Mouse (Mus musculus): ENCODE measurements around the gene Irf3. TPM values are rescaled to one million over a fixed set of nuclear protein-coding genes. Genes with fewer than 3 reads are reported as not detected.

Irf3 gene
- total RNA-seq, 2 experiments from 2014 or later, result 90.4 to 123 TPM

DNA sequence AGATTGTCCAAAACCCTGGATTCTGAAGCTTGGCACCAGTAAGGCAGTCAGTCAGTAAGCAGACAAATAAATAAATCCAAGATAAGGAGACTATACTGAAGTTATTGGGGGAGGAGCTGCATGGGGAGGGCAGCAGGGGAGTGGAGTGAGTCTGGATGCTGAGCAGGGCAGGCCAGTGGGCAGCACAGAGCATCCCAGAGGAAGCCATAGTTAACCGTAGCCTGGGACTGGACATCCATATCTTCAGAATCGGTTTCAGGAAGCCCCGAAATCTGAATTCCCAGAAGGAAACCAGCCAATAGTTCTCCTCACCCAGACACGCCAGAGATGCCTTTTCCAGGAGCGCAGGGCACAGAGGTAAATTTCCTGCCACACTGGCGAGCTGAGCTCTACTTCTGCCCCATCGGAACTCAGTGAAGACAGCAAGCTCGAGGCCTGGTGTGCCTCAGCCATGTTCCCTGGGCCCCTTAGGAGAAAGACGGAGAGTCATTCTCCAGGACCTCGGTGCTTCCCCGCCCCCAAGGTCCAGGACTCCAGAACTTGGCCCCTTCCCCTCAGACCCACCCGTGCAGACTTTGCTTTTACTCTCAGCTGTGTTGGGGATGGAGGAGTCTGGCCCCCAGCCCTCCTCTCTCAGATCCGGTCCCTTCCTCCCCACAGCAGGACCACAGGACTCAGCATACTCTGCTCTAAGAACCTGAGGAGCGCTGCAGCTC lies 23.9 kb upstream of the Irf3 start:
- no peak for DNase-seq

DNA sequence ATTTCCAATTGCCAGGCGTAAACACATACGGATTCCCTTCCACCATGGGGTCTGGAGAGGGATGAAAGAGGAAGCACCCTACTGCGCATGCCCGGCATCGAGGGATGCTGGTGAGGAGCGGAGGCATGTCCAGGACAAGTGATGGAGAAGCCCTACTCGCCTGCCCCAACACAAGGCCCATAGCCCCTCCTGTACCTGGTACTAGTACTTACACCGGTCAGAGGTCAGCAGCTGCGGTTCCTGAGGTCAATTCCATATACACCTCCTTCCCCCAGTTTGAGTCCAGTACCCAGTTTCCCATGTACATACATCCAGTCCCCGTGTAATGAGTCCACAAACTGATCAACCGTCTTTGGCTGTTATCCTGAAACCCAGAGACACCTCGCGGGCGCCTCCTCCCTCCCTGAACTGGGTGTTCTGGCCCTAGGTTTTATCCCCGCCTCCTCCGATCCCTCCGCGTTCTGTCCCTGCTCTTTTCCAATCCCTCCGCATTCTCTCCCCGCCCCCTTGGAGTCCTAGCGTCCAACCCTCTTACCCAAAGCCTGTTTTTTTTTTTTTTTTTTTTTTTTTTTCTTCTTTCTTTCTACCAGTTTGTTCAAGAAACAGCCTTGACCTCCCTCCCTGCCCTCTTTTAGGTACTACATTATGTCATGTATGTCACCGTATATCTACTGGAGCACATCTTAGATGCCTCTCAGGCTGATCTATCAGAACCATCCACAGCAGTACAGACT lies 22.9 kb upstream of the Irf3 start, which contains the start of gene Cpt1c:
TSS of gene Cpt1c (minus strand) at position 469 of the 734 bp plus-strand sequence.
- peak; percentile 81 to 86 for DNase-seq

DNA sequence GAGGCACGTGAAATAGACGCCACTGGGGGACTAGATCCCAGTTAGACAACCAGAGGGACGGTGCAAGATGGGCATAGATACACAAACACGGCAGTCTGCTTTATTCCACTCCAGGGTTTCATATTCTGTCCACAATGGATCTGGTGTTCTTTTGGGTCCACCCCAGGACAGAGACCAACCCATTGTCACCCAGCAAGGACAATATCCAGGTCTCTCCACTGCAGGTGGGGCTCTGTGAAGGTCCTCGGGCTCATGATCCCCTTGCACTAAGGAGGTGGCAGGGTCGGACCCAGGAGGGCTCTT lies 22.4 kb upstream of the Irf3 start:
- no peak for DNase-seq

DNA sequence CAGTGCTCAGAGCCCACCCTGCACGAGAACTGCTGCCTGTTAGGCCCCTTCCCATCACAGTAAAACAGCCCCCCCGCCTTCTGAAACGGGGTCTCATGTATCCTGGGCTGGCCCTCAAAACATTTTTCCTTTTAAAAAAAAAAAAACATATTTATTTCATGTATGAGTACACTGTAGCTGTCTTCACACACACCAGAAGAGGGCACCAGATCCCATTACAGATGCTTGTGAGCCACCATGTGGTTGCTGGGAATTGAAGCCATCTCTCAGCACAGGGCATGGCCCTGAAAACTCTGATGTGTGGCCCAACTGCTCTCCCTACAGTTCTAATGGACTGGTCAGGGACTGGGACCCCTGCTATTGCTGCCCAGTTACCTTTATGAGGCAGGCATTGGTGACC lies 19.1 kb upstream of the Irf3 start:
- no peak for DNase-seq

DNA sequence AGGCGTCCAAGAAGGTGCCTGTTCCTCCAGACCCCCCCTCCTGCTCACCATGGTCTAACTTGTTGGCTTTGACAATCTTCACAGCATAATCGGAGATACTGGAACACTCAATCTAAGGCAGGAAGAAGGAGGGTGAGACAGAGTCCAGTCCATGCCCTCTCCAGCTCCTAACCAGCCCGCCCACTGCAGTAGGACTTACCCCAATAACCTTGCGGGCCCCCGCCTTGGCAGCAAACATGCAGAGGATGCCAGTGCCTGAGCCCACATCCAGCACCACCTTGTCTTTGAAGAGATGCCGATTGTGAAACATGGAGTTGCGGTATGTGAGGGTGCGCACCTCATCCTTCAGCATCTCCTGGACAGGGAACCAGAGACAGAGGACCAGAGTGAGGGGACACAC lies 15.9 kb upstream of the Irf3 start:
- DNase-seq, result no peak

DNA sequence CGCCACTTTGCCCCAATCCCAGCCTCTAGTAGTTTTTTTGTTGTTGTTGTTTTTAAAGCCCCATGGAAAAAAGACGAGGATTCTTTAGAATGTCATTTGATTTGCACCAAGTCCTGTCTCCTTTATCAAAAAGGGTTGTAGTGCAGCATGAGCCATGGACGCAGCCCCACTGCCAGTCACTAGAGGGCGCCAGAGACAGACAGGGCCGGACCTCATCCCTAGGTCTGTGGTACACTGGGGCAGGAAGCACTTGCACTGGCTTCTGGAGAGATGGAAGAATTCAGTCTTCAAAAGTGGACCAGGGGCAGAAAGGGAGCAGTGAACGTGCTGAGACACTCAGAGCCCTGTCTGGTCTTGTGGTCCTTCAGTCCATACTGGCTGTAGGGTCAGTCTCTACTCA lies 14.4 kb upstream of the Irf3 start:
- DNase-seq, result peak; percentile 91 to 93

DNA sequence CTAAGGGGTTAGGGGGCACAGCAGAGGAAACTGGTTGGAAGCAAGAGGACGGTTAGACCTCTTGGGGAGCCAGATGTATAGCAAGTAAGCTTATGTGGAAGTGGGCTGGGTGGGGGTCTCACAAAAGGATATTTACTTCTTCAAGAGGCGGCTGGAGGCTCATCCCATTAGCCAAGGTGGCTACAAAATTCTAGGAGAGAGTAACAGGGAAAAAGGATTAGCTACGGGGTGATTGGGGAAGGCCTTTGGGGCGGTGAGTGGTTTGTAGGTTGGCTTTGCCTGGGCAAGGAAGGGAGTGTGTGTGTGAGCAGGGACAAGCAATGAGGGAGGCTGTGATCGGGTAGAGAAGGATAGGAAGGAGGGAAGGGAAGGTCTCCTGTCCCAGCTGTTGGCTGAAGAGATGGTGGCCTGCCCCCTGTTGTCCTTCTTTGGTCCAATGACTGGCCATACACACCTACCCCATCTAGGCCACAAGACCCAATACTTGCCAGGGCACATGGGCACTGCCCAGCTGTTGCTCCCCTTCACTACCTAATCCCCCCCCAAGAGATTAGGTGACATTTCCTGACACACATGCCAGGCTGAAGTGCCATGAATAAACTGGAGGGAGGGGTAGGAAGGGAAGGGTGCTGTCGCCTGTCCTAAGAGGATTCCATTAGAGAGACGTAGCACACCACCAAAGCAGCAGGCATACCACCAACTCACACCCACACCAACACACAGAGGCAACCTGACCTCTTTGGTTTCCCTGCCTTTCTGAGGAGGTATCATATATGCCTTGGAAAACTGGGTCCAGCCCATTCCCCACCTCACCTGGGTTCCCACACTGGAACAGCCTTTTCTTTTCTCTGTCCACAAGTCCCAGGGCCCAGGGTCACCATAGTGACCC lies 13.3 kb upstream of the Irf3 start:
- no peak for DNase-seq

DNA sequence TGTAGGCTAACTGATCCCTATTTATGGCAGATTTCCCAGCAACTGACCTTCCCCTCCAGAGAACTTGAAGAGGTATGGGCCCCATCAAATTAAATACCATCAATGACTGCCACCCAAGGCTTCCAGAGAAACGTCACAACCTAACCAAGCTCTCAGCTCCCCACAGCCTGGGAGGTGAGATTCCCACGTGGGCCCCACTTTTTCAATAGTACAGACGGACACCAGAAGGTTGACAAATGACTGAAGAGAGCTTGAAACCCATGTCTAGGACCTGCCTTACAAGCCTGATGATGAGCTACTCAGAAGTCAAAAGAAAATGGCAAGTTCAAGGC lies 12.6 kb upstream of the Irf3 start:
- no peak for DNase-seq

DNA sequence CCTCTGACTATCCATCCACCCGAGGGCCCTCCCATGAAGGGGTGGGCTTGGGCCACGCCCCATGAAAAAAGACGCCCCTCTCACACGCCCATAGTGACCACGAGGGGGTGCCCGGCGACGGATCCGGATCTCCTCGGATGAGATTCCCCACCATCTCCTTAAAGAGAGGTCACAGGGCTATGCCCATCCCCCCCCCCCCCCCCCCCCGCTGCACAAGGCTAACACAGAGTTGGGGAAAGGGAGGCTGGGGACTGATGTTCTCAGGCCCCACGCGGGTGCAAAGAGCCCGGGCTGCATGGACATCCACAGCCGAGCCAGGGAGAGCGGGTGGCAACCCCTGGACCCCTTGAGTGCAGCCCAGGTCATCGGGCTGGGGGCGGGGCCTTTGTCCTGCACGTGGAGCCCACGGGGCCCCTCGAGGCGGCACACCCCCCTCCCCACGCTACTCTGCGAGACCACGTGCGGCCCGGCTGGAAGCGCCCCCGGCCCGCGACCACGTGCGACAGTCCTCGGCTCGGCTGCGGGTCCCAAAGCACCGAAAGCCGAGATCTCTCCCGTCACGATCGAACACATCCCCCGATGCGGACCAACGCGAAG lies 11.8 kb upstream of the Irf3 start:
- DNase-seq, result peak; percentile 74 to 79

DNA sequence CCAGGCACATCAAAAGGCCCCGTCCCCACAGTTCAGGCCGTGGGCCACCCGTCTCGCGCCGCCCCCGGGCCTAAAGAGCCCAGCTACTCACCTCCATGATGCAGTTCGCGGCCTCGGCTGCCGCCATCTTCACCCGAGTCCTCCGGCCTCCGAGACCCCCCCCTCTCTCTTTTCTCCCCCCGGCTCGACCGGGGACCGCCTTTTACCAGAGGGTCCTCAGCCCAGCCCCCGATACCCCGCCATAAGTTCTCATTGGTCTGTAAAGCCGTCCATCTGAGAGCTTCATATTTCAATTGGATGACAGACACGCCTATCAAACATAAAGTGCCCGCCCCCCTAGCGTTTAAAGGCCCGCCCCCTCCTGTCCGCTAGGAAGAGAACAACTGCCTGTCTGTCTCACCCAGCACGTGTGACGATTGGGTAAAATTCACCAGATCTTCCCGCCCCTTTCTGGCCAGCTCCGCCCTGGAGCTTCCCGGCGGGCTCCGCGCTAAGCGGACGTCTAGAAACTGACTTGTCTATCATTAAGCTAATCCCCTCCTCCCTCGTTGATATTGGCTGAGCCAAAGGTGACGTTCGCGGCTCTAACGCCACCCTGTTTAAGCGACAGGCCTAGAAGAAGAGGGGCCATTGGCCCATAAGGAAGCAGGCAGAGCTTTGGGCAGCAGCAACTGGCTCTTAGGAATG lies 11.1 kb upstream of the Irf3 start, which contains the start of gene Prmt1:
TSS of gene Prmt1 (minus strand) at position 377 of the 687 bp plus-strand sequence.
- peak; percentile 95 to 97 for DNase-seq

DNA sequence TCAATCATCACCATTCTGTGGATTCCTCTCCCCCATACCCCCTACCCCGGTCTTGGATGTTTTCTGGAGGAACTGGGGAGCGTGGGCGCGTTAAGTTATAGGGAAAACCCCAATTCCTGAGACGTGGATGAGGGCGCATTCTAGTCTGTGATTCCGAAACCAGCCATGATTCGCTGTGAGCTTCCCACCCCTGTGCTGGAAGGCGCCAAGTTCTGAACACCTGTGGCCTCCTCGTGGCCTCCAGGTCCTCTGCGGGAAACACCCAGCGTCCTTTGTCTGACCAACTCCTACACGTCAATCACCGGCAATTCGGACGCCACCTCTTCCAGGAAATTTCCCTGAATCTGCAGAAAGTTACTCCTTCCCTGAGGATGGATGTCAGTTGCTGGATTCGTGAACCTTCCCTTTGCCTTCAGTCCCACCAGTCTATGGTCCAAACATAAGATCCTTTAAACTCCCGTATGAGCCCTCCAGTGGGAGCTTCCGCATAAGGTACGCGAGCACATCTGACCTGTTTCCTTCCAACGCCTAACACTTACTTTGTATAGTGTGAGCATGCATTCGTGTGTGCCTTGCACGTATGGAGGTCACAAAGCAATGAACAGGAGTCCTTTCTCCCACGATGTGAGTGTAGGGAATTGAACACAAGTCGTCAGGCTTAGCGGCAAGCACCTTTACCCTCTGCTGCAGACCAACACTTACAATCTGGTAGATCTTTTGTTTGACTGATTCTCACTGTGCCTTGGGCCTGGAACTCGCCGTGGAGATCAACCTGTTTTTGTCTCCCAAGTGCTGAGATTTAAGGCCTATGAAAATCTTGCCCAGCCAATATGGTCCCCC lies 10.3 kb upstream of the Irf3 start:
- no peak for DNase-seq

DNA sequence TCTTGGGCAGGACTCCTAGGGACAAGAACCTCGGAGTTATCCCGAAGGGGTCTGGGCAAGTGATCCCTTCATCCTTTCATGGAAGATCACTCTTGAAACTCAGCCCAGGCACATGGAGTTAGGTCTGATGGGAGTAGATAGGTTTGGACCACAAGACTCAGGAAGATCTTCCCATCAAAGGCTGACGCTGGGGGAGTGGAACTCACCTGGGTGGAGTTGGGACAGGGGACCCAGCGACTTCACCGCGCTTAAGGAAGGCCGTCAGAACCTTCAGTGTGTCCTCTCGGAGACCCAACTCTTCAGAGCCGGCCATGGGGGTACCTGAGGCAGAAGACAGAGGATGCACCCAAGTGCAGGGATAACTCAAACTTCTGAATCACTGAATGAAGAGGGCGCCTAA lies 776 bp upstream of the Irf3 start:
- no peak for DNase-seq

DNA sequence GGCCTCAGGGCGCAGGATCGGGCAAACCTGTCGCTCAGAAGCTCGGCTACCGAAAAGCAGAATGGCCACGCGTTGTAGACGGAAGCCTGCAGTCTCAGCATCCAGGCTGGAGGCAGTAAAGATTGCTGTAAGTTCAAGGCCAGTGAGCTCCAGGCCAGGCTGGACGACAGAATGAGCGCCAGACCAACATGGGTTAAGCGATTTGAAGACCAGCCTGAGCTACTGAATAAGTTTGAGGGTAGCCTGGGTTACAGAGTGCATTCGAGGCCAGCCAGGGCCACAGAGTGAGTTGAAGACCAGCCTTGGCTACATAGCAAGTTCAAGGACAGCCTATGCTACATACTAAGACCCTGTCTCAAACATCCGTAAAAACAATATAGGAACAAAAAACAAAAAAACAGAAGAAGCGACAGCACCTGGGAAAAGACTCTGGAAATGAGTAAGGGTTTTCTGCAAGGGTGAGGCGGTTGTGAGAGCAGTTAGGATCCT lies 536 bp downstream of the Irf3 start:
- no peak for DNase-seq

DNA sequence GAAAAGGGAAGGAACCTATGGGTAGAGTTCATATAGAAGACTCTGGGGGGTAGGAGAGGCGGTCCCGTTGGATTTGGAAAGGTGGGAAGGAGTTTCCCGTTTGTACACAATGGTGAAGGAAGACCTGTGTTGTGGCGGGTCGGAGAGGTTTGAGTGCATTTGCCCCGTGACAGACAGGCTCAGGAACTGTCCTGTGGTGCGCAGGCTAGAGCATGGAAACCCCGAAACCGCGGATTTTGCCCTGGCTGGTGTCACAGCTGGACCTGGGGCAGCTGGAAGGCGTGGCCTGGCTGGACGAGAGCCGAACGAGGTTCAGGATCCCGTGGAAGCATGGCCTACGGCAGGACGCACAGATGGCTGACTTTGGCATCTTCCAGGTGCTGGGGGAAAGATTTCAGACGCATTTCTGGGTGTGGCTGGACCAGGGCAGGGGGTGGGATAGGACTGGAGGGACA lies 1.1 kb downstream of the Irf3 start, which contains the start of gene Bcl2l12:
TSS of gene Bcl2l12 (minus strand) at position 212 of the 455 bp plus-strand sequence.
- DNase-seq, result peak; percentile 82 to 85

DNA sequence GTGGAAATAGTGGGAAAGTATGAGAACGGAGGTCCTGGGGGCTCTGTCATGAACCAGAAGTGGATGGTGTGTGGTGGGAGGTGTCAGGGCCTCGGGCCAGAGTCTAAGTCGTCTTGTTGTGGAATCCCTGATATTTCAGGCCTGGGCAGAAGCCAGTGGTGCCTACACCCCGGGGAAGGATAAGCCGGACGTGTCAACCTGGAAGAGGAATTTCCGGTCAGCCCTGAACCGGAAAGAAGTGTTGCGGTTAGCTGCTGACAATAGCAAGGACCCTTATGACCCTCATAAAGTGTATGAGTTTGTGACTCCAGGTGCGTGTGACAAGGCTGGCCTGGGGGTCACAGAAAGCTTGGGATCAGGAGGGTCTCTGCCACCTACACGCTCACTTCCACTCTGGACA lies 2.3 kb downstream of the Irf3 start:
- no peak for DNase-seq

DNA sequence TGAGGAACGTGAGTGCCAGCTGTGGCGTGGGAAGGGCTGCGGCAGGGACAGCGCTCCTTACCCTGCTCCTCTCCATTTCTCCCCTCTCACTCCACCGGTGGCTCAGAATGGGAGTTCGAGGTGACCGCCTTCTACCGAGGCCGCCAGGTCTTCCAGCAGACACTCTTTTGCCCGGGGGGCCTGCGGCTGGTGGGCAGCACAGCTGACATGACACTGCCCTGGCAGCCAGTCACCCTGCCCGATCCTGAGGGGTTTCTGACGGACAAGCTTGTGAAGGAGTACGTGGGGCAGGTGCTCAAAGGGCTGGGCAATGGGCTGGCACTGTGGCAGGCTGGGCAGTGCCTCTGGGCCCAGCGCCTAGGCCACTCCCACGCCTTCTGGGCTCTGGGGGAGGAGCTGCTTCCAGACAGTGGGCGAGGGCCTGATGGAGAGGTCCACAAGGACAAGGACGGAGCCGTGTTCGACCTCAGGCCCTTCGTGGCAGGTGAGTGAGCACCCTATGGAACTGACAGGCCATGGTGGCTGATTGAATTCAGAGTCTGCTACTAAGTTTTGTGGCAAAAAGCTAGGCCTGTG lies 3.2 kb downstream of the Irf3 start:
- peak in 1 of 2 experiments; percentile 55 for DNase-seq

DNA sequence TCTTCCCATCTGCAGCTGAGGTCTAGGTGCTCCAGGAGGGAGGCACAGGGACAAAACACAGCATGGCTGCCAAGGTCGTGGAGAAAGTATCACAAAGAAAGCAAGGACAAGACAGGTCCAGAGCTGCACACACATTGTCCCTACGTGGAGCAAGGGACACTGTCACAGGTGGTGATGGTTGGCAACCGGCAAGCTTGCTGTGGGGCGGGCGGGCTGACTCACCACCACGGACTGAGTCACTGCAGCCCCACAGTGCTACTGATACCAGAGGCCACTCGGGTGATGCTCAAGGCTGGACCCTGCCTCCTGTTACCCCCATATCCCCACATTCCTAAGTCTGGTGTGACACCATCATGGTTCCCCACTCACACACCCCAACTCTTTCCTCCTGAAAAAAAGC lies 5.0 kb downstream of the Irf3 start:
- DNase-seq, result peak; percentile 73 to 76

DNA sequence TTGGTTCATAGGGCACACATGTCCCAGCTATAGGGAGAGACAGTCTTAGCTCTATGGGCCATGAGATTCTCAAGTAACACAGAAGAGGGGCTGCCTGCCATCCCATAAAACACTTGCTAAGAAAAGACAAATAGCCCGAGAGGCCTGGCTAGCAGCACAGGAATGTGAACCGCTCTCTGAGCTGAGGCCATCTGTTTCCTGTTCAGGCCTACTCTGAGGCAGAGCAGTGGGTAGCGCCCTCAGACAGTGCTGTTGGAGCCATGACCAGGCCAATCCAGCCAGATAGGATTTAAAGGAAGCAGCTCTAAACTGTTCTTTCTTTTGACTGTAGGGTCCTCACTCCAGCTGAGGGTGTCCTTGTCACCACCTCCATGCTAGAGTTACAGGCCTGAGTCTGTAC lies 7.1 kb downstream of the Irf3 start:
- no peak for DNase-seq

DNA sequence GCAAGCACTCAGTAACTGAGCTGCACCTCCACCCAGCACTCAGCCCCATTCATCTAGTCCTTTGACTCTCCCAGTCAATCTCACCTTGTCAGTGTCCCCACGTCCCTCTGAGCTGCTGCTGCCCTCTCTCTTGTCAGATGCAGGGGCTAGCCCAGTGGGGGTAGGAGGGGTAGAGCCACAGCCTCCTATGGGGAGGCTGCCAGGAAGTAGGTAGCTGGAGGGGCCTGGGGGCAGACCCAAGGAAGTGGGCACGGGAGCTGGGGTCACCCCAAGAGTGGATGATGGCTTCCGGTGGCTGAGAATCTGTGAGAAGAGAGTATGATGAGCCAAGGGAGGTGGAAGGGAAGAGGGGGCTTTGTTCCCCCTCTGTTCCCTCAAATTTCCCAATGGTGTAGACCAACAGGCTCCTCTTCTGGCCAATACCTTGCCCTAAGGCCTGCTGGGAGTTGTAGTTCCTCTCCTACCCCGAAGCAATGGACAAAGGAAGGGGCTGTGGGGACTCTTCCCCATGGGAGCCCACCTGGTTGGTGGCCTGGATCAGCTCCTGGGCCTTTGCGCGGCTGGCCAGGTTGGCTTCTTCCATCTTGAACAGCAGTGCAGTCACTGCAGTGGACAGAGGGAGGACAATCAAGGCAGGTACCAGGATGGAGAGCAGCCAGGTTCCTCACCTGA lies 8.0 kb downstream of the Irf3 start:
- no peak for DNase-seq

DNA sequence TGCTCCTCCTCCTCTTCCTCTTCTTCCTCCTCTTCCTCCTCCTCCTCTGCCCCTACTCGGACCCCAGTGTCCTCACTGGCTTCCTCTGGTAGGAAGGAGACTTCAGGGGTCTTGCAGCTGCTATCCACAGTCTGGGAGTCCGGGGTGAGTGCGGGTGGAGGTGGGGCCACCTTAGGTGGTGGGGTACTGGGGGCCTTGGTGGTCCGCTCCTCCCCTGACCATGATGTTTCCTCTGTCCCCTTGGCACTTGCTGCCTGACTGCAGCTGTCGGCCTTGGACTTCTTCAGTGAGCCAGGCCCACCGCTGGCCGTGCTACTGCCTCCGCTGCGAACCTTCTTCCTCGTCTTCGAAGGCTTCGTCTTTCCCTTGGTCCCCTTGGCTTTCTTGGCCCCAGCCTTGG lies 9.1 kb downstream of the Irf3 start:
- DNase-seq, result no peak
